Mouse (Mus musculus) myocyte (in vitro differentiated cells): Measurements from ENCODE around the gene Tmem259. TPM values are rescaled to one million over a fixed set of nuclear protein-coding genes. Genes with fewer than 3 reads are reported as not detected.
A peak's percentile ranks its signal among the peaks of the same experiment; 100 is the strongest.

Experiments
- H3K27me3 ChIP-seq: one replicate; pipeline ENCODE4 v1.6.1; 2011; ENCODE audit not compliant: control insufficient read depth, insufficient read depth, insufficient read length
- H3K36me3 ChIP-seq: one replicate; pipeline ENCODE4 v1.6.1; 2011; ENCODE audit not compliant: control insufficient read depth, insufficient read depth
- H3K4me2 ChIP-seq: one replicate; pipeline ENCODE4 v1.6.1; 2011; ENCODE audit warnings: low read depth, control low read depth
- H3K4me3 ChIP-seq: one replicate; pipeline ENCODE4 v1.5.1; 2011; ENCODE audit warnings: mild to moderate bottlenecking, control low read depth, moderate library complexity
- H3K79me2 ChIP-seq: one replicate; pipeline ENCODE4 v1.6.1; 2011; ENCODE audit not compliant: control insufficient read depth, insufficient read depth
- H3ac ChIP-seq: one replicate; pipeline ENCODE4 v1.6.1; 2011; ENCODE audit not compliant: control insufficient read depth, insufficient read length
- CEBPB ChIP-seq: IDR thresholded peaks from 2 replicates; pipeline ENCODE4 v1.6.1; 2011; ENCODE audit warnings: mild to moderate bottlenecking, moderate library complexity; ENCODE audit not compliant: poor library complexity, insufficient read depth, severe bottlenecking
- E2F4 ChIP-seq: IDR thresholded peaks from one replicate; pipeline ENCODE4 v1.6.1; 2011; ENCODE audit warnings: mild to moderate bottlenecking, control low read depth, moderate library complexity; ENCODE audit not compliant: insufficient read depth
- MAX ChIP-seq: IDR thresholded peaks from one replicate; pipeline ENCODE4 v1.6.1; 2011; ENCODE audit warnings: low read depth, mild to moderate bottlenecking, control low read depth
- MYOD1 ChIP-seq, 3 experiments: IDR thresholded peaks; one replicate each; pipeline ENCODE4 v1.6.1; 2011; ENCODE audit warnings: control low read depth in 2 of 3, low read depth in 2 of 3, mild to moderate bottlenecking in 2 of 3, moderate library complexity in 1 of 3; ENCODE audit not compliant: insufficient read length in 2 of 3, control insufficient read depth in 1 of 3
- MYOG ChIP-seq, 3 experiments: IDR thresholded peaks; one replicate each; pipeline ENCODE4 v1.6.1; 2011; ENCODE audit warnings: control low read depth in 2 of 3, low read depth in 2 of 3, mild to moderate bottlenecking in 2 of 3; ENCODE audit not compliant: insufficient read length in 2 of 3, control insufficient read depth in 1 of 3, insufficient read depth in 1 of 3
- POLR2A ChIP-seq: IDR thresholded peaks from one replicate; pipeline ENCODE4 v1.6.1; 2011; ENCODE audit warnings: low read depth, mild to moderate bottlenecking, control low read depth, moderate library complexity; ENCODE audit not compliant: insufficient read length
- POLR2AphosphoS2 ChIP-seq: IDR thresholded peaks from one replicate; pipeline ENCODE4 v1.6.1; 2011; ENCODE audit warnings: low read depth, control low read depth; ENCODE audit not compliant: insufficient read length
- REST ChIP-seq: IDR thresholded peaks from one replicate; pipeline ENCODE4 v1.6.1; 2011; ENCODE audit warnings: mild to moderate bottlenecking, control low read depth, moderate library complexity; ENCODE audit not compliant: insufficient read depth, insufficient read length
- SRF ChIP-seq: IDR thresholded peaks from one replicate; pipeline ENCODE4 v1.6.1; 2011; ENCODE audit warnings: low read depth; ENCODE audit not compliant: control insufficient read depth, insufficient read length
- TCF12 ChIP-seq: IDR thresholded peaks from one replicate; pipeline ENCODE4 v1.6.1; 2011; ENCODE audit warnings: mild to moderate bottlenecking, control low read depth; ENCODE audit not compliant: poor library complexity, insufficient read depth, severe bottlenecking
- TCF3 ChIP-seq: IDR thresholded peaks from one replicate; pipeline ENCODE4 v1.6.1; 2011; ENCODE audit warnings: low read depth, control low read depth; ENCODE audit not compliant: insufficient read length
- USF1 ChIP-seq: IDR thresholded peaks from one replicate; pipeline ENCODE4 v1.6.1; 2011; ENCODE audit warnings: low read depth, mild to moderate bottlenecking, control low read depth, moderate library complexity
- polyA plus RNA-seq: library from polyadenylated mRNA; unstranded; fragments of >200 nt; fragmentation: generic; extraction: Trizol; gene quantifications from one replicate; pipeline ENCODE4 v1.2.1, GENCODE M21; 2012; ENCODE audit warnings: missing spikeins

Tmem259 gene
- polyA plus RNA-seq, 1 experiment = 152 TPM

DNA sequence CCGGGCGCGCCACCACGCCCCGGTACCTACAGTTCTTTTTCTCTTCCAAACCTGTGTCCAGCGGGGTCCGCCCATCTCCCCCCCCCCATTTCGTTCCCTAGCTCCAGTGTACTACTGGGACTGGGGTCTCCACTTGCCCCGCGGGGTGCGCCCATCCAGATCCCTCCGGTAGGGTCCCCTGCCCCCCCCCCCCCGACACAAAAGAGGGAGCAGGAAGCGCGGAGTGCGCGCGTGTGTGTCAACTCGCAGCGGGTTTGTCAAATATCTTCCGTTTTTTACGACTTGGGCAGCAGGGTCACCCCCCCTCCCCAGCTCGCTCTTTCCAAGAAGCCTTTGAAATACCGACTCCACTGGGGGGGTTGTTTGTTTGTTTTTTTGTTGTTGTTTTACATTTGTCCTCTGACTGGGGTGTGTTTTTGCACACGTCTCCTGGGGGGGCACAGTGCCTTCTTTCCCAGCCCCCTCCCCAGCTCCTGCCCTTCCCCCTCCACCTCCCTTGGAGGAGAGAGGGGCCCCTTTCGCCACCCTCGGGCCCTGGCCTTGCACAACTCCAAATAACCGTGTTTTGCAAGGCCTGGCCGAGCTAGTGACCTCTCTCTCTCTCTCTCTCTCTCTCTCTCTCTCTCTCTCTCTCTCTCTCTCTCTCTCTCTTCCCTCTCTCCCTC lies 56.0 kb downstream of the Tmem259 start:
- Histone ChIP-seq H3ac (peak overlapping the region; percentile 12), H3K36me3 (peaks cover 5% of the 10 kb centered on the region), H3K4me3 (peak overlapping the region; percentile 96), H3K27me3 (no peaks in the 10 kb centered on the region), H3K4me2 (peak overlapping the region; percentile 99), H3K79me2 (peaks cover 4% of the 10 kb centered on the region)
- TF ChIP-seq TCF12 (no peak), USF1 (no peak), TCF3 (no peak), MAX (no peak)

DNA sequence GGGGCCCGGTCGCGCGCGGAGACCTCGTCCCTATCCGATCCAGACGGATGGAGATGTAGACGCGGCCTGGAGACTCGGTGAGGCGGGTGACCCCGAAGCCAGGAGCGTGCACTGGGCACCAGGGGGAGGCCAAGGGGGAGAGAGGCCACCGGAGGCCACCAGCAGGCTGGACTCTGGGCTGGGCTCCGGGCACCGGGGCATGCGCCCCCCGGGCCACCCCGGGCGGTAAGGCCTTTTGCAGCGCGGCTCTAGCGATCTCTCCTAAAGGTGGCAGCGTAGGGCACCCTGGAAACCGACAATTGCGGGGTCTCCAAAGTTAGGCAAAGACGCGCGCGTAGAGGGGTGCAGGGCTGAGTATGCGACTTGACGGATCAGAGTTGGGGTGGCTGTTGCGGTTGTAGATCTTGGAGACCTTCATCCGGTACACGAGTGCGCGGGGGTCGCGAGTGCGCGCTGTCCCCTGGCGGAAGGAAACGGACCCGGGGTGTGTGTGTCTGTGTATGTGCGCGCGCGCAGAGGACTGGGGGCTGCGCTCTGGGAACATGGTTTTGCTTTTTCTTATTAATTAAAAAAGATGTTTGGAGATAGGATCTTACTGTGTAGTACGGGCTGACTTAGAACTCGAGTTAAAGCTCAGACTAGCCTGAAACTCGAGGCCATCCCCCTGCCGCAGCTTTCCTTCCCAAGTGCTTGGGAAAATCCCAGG lies 56.7 kb downstream of the Tmem259 start:
- TF ChIP-seq MYOD1 (IDR thresholded peaks at IDR 0.05; ENCODE audit: control insufficient read depth in 1 of 3, insufficient read length in 2 of 3, low read depth in 2 of 3) (peak in 1 of 3 experiments; percentile 9), MAX (no peak), E2F4 (no peak)
- Histone ChIP-seq H3ac (peak overlapping the region; percentile 12), H3K4me2 (peak overlapping the region; percentile 99), H3K27me3 (no peaks in the 10 kb centered on the region), H3K4me3 (peak overlapping the region; percentile 96), H3K36me3 (peaks cover 5% of the 10 kb centered on the region), H3K79me2 (peaks cover 4% of the 10 kb centered on the region)

DNA sequence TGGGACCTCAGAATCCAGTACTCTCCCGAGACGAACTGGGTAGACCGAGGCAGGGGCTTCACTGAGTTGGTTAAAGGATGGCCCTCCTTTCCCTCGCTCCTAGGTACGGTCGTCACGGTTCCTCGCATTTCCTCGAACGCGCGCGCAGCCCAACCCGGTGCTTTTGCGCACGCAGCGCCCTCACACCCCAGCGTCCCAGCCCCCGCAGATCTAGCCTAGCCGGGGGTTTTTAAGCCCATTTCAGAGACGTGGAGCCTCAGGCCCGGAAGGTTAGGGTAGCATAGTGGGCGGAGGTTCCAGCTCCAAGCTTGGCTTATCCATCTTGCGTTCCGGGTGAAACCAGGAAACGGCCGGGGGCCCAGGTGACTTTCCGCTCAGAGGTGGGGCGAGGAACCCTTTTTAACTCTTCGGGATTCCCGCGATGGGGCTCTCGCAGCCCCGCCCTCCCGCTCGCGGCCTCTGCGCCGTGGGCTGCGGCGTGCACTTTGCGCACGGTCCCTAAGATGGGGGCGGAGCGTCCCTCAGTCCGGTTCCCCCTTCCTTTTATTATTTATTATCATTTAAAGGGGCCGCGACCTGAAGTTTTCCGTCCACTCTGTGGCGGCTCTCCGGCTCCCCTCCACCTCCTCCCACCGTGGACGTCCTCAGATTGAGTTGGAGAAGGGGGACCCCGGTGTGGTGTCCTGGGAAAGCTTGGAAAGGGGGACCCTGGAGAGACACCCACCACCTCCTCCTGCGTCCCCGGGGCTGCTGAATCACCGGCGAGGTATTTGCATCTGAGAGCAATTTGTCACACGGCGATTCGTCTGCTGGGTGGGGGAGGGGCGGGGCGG lies 57.4 kb downstream of the Tmem259 start, which contains the start of gene Arid3a:
TSS of gene Arid3a (plus strand) at position 553 of the 833 bp plus-strand sequence.
- H3ac ChIP-seq = peak within 1 kb of the TSS; percentile 12
- H3K36me3 ChIP-seq = peaks cover 5% of the 10 kb centered on the region
- H3K4me3 ChIP-seq = peak within 1 kb of the TSS; percentile 96
- H3K79me2 ChIP-seq = peaks cover 4% of the 10 kb centered on the region
- TF ChIP-seq REST (no peak), E2F4 (peak; percentile 55), TCF3 (no peak), POLR2A (peak; percentile 32), TCF12 (no peak), SRF (no peak)
- H3K4me2 ChIP-seq = peak within 1 kb of the TSS; percentile 99
- peaks cover 1% of the 10 kb centered on the region for H3K27me3 ChIP-seq

DNA sequence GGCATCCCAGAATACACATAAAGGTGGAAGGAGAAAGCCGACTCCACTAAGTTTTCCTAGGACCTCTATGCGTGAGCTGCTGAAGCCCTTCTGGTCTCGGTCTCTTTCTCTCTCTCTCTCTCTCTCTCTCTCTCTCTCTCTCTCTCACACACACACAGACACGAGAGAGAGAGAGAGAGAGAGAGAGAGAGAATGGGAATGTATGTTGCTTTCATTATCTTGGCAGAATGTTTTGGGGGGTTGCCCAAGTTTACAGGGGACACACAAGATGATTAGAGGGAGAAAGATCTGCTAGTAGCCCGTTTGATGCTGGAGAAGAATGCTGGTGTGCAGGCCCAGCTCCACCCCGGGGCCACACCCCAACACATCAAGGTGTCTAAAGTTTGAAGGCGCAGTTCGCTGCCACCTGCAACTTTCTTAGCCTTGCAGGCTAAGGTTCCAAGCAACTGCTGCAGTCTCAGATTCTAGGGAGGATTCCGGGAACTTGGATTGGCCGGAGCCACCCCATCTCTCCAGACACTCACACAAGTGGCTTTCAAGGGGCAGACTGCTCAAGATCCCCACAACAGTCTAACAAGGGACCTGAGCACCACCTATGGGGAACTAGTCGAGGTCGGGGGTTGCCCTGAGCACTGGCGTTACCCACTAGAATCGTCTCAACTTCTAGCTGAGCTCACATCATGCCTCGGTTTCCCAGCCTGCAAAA lies 58.2 kb downstream of the Tmem259 start:
- TF ChIP-seq MYOG (IDR thresholded peaks at IDR 0.05; ENCODE audit: control insufficient read depth in 1 of 3, insufficient read depth in 1 of 3, insufficient read length in 2 of 3, low read depth in 2 of 3) (no peak), E2F4 (no peak), POLR2A (no peak), CEBPB (no peak), USF1 (no peak), MYOD1 (IDR thresholded peaks at IDR 0.05; ENCODE audit: control insufficient read depth in 1 of 3, insufficient read length in 2 of 3, low read depth in 2 of 3) (no peak), POLR2AphosphoS2 (no peak), REST (no peak), TCF12 (no peak), MAX (no peak), TCF3 (no peak), SRF (no peak)
- no peak overlapping the region for H3ac ChIP-seq
- H3K79me2 ChIP-seq = peaks cover 4% of the 10 kb centered on the region
- H3K36me3 ChIP-seq = no peaks in the 10 kb centered on the region
- peak overlapping the region; percentile 96 for H3K4me3 ChIP-seq
- H3K4me2 ChIP-seq = peak overlapping the region; percentile 99
- peaks cover 9% of the 10 kb centered on the region for H3K27me3 ChIP-seq
